Mouse (Mus musculus): ENCODE measurements around the gene Arfrp1.
A peak's percentile ranks its signal among the peaks of the same experiment; 100 is the strongest.

Arfrp1 gene

GRCm38 (mm10) chr2:181364860-181365596, at the start of gene Arfrp1, which contains the start of gene Zgpat:
Arfrp1 (minus strand) TSS chr2:181365404.
Zgpat (plus strand) TSS chr2:181364928.
- DNase-seq: peak; percentile 92

- no peak for DNase-seq
Observed at GRCm38 (mm10) chr2:181413141-181413540, 47.9 kb upstream of the Arfrp1 start.

- DNase-seq: peak; percentile 79
Observed at GRCm38 (mm10) chr2:181410760-181411473, 45.7 kb upstream of the Arfrp1 start.

- DNase-seq: no peak
Observed at GRCm38 (mm10) chr2:181409643-181410042, 44.4 kb upstream of the Arfrp1 start.

GRCm38 (mm10) chr2:181403722-181404121, 38.5 kb upstream of the Arfrp1 start:
- DNase-seq: no peak

GRCm38 (mm10) chr2:181401497-181401896, 36.3 kb upstream of the Arfrp1 start:
- DNase-seq: no peak

GRCm38 (mm10) chr2:181397207-181397761, 32.1 kb upstream of the Arfrp1 start:
- DNase-seq: no peak

GRCm38 (mm10) chr2:181394086-181394485, 28.9 kb upstream of the Arfrp1 start:
- DNase-seq: no peak

- peak; percentile 89 for DNase-seq
Observed at GRCm38 (mm10) chr2:181392600-181393213, 27.5 kb upstream of the Arfrp1 start.

- no peak for DNase-seq
Observed at GRCm38 (mm10) chr2:181391541-181391940, 26.3 kb upstream of the Arfrp1 start.

GRCm38 (mm10) chr2:181391022-181391421, 25.8 kb upstream of the Arfrp1 start:
- no peak for DNase-seq

- DNase-seq: no peak
Observed at GRCm38 (mm10) chr2:181390136-181390870, 25.1 kb upstream of the Arfrp1 start.

- DNase-seq: no peak
Observed at GRCm38 (mm10) chr2:181386663-181387210, 21.5 kb upstream of the Arfrp1 start.

GRCm38 (mm10) chr2:181385885-181386284, 20.7 kb upstream of the Arfrp1 start:
- peak; percentile 18 for DNase-seq

GRCm38 (mm10) chr2:181384919-181385391, 19.8 kb upstream of the Arfrp1 start:
- DNase-seq: no peak

GRCm38 (mm10) chr2:181384463-181384862, 19.3 kb upstream of the Arfrp1 start:
- no peak for DNase-seq

- no peak for DNase-seq
Observed at GRCm38 (mm10) chr2:181381631-181382306, 16.6 kb upstream of the Arfrp1 start.

GRCm38 (mm10) chr2:181381107-181381506, 15.9 kb upstream of the Arfrp1 start:
- no peak for DNase-seq

GRCm38 (mm10) chr2:181380251-181380650, 15.0 kb upstream of the Arfrp1 start:
- no peak for DNase-seq

GRCm38 (mm10) chr2:181379778-181380177, 14.6 kb upstream of the Arfrp1 start, which contains the start of gene Lime1:
Lime1 (plus strand) TSS chr2:181380078.
- DNase-seq: no peak

- no peak for DNase-seq
Observed at GRCm38 (mm10) chr2:181378701-181379100, 13.5 kb upstream of the Arfrp1 start.

- DNase-seq: no peak
Observed at GRCm38 (mm10) chr2:181377230-181377629, 12.0 kb upstream of the Arfrp1 start.

Measured in kidney, adult 18-20 months (tissue).